Mouse (Mus musculus) olfactory bulb, adult 2 months (tissue): ENCODE measurements around the gene Fbxo21. TPM values are rescaled to one million over a fixed set of nuclear protein-coding genes. Genes with fewer than 3 reads are reported as not detected.

Source experiments
- H3K27ac ChIP-seq: fragments of 200-500 bp; 2 replicates; pipeline ENCODE4 v1.5.1; 2012; ENCODE audit warnings: low read depth, low read length; ENCODE audit not compliant: insufficient read depth
- H3K4me1 ChIP-seq: fragments of 200-500 bp; 2 replicates; pipeline ENCODE4 v1.6.1; 2012; ENCODE audit warnings: low read length; ENCODE audit not compliant: control insufficient read depth, insufficient read depth
- H3K4me3 ChIP-seq: fragments of 200-500 bp; 2 replicates; pipeline ENCODE4 v1.5.1; 2012; ENCODE audit warnings: mild to moderate bottlenecking, low read depth, low read length, moderate library complexity; ENCODE audit not compliant: insufficient read depth
- CTCF ChIP-seq: fragments of 200-500 bp; IDR thresholded peaks from 2 replicates; pipeline ENCODE4 v1.5.1; 2012; ENCODE audit warnings: low read depth, mild to moderate bottlenecking, low read length, moderate library complexity; ENCODE audit not compliant: insufficient read depth
- POLR2A ChIP-seq: fragments of 200-500 bp; IDR thresholded peaks from 2 replicates; pipeline ENCODE4 v1.6.1; 2012; ENCODE audit warnings: mild to moderate bottlenecking, low read depth, low read length, moderate library complexity; ENCODE audit not compliant: insufficient read depth
- WGBS: fragments of 180-500 bp; shearing (Covaris S2); methylation state at CpG from one replicate; pipeline ENCODE4 v1.1.7; 2018; 5-methylcytosine and 5-hydroxymethylcytosine counted together
- polyA plus RNA-seq: library from polyadenylated mRNA; stranded (reverse); fragments of >200 nt; gene quantifications from 2 replicates; pipeline ENCODE4 v1.2.4, GENCODE M21; 2012; ENCODE audit warnings: low replicate concordance; ENCODE audit not compliant: missing spikeins, insufficient read depth, insufficient read length

Gene Fbxo21
- polyA plus RNA-seq, 1 experiment, result not detected

DNA sequence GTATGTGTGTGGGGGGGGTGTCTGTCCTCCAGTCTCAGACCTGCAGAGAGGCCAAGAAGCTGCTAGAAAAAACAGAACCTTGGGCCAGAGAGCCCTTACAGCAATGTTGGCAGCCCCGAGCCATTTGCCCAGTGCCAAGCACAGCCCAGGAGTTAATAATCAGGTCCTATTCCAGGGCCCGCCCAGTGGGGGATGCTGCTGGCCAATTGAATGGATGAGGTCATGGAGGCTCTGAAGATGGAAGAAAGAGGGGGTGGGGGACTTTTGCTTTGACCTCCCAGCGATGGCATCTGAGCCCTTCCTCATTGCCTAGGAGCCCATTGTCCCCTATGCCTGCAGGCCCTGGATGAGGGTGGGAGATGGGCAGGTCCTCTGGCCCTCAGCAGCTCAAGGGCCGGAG lies 55.0 kb downstream of the Fbxo21 start:
- 48% methylated on average over 4 of the region's 4 CpGs for WGBS
- TF ChIP-seq CTCF (no peak), POLR2A (no peak)
- H3K27ac ChIP-seq, result no peak overlapping the region
- no peak overlapping the region for H3K4me3 ChIP-seq
- peaks cover 51% of the 10 kb centered on the region for H3K4me1 ChIP-seq

- H3K4me1 ChIP-seq, result peaks cover 52% of the 10 kb centered on the region
- 62% methylated on average over 4 of the region's 4 CpGs for WGBS
- TF ChIP-seq POLR2A (no peak), CTCF (no peak)
- H3K27ac ChIP-seq, result no peak overlapping the region
- no peak overlapping the region for H3K4me3 ChIP-seq
Measured at GRCm38 (mm10) chr5:118033328-118033727, 56.8 kb downstream of the Fbxo21 start.

DNA sequence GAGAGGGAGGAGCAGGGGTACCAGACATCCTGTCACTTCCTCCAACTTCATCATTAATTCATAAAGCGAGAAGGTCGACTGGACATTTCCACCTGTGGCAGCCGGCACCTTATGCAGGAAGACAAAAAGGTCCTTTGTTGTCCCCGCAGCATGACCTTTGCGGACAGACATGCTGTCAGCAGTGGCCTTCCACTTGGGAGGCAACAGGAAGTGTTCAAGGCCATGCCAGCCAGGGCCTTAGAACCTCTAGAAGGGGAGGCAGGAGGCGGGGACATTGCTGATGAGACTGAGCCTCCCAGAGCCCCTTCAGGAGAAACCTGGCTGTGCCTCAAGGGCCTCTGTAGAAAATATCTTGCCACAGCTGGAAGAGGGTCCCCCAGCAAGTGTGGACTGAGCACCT lies 57.2 kb downstream of the Fbxo21 start:
- Histone ChIP-seq H3K4me3 (no peak overlapping the region), H3K27ac (no peak overlapping the region), H3K4me1 (peaks cover 49% of the 10 kb centered on the region)
- no peak for TF ChIP-seq CTCF
- TF ChIP-seq POLR2A, result no peak
- WGBS, result 82% methylated on average over 6 of the region's 6 CpGs

GRCm38 (mm10) chr5:118034632-118035031 lies 58.1 kb downstream of the Fbxo21 start:
- Histone ChIP-seq H3K4me3 (no peak overlapping the region), H3K27ac (no peak overlapping the region), H3K4me1 (peaks cover 49% of the 10 kb centered on the region)
- TF ChIP-seq POLR2A (no peak), CTCF (no peak)
- WGBS, result 92% methylated on average over 1 of the region's 1 CpGs

DNA sequence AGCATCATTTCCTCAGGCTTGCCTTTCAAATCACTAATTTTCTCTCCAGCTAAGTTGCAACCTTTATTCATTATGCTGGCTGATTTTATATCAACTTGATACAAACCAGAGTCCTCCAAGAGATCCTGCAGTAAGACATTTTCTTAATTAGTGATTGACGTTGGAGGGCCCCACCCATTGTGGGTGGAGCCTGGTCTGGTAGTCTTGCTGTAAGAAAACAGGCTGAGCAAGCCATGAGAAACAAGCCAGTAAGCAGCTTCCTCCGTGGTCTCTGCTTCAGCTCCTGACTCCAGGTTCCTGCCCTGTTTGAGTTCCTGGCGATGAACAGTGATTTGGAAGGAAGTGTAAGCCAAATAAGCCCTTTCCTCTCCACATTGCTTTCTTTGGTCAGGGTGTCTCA lies 59.3 kb downstream of the Fbxo21 start:
- H3K4me1 ChIP-seq, result peaks cover 39% of the 10 kb centered on the region
- H3K4me3 ChIP-seq, result no peak overlapping the region
- no peak overlapping the region for H3K27ac ChIP-seq
- no peak for TF ChIP-seq POLR2A
- no peak for TF ChIP-seq CTCF
- 61% methylated on average over 3 of the region's 3 CpGs for WGBS

GRCm38 (mm10) chr5:118036888-118037797 lies 60.6 kb downstream of the Fbxo21 start:
- no peak for TF ChIP-seq POLR2A
- TF ChIP-seq CTCF, result no peak
- Histone ChIP-seq H3K4me3 (no peak overlapping the region; the same call in 1 of the 2 replicates), H3K4me1 (peaks cover 30% of the 10 kb centered on the region), H3K27ac (peak overlapping the region; percentile 33)
- 27% methylated on average over 25 of the region's 25 CpGs for WGBS

DNA sequence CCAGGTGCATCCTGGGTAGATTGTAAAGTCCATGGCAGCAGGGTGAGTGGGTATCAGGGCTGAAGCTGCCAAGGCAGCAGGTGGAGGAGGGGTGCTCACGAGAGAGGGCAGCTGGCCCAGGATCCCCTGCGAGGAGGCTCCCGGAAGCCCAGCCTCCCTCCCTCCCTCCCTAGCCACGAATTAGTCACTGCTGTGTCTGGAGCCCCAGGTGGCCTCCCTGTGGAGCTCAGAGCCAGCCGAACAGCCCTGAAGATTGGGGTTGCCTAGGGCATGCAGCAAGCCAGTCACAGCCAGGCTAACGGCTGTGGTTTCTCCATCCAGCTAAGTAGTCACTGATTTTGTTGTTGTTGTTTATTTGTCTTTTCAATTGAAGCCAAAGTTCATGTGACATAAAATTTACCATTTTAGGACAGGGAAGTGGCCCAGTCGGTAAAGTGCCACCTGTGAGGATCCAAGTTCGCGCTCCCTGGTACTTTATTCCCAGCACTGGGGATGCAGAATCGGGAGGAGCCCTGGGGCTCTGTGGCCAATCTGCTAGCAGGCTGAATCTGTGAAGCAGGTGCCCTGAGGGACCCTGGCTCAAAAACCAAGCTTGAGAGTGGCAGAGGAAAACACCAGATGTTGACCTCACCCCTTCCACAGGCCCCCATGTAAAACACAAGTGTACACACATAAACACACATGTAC lies 61.4 kb downstream of the Fbxo21 start:
- 15% methylated on average over 10 of the region's 10 CpGs for WGBS
- Histone ChIP-seq H3K4me3 (no peak overlapping the region), H3K27ac (peak overlapping the region; percentile 33), H3K4me1 (peaks cover 30% of the 10 kb centered on the region)
- TF ChIP-seq POLR2A (no peak), CTCF (no peak)

- TF ChIP-seq POLR2A (no peak), CTCF (no peak)
- no peak overlapping the region for H3K4me3 ChIP-seq
- peaks cover 30% of the 10 kb centered on the region for H3K4me1 ChIP-seq
- H3K27ac ChIP-seq, result peak overlapping the region; percentile 56; the same call in 1 of the 2 replicates
- 23% methylated on average over 12 of the region's 12 CpGs for WGBS
Measured at GRCm38 (mm10) chr5:118039241-118039668, 62.7 kb downstream of the Fbxo21 start.

- WGBS, result 89% methylated on average over 6 of the region's 6 CpGs
- no peak for TF ChIP-seq POLR2A
- no peak for TF ChIP-seq CTCF
Measured at GRCm38 (mm10) chr5:118042599-118042998, 66.1 kb downstream of the Fbxo21 start.

More at GRCm38 (mm10) chr5:118042599-118042998, 66.1 kb downstream of the Fbxo21 start:
- H3K4me1 ChIP-seq, result peaks cover 14% of the 10 kb centered on the region
- no peak overlapping the region for H3K27ac ChIP-seq
- no peak overlapping the region for H3K4me3 ChIP-seq
